Mouse (Mus musculus) liver, embryonic 15.5 days (tissue): Measurements from ENCODE around the gene Tlx3. TPM values are rescaled to one million over a fixed set of nuclear protein-coding genes. Genes with fewer than 3 reads are reported as not detected.

Experiments used
- ATAC-seq: fragments of 200-750 bp; cut with Nextera tagmentation; 2 replicates; pipeline ENCODE4 v1.8.0; 2017; ENCODE audit warnings: moderate number of reproducible peaks, mild to moderate bottlenecking, moderate library complexity; ENCODE audit not compliant: insufficient read depth
- H3K27ac ChIP-seq: fragments of 300-500 bp; sonication (generic); replicated peaks from 2 replicates; pipeline ENCODE4 v1.5.1; 2015; ENCODE audit warnings: mild to moderate bottlenecking, inconsistent platforms
- H3K27me3 ChIP-seq: fragments of 300-500 bp; sonication (generic); 2 replicates; pipeline ENCODE4 v1.6.1; 2015; ENCODE audit warnings: mild to moderate bottlenecking, inconsistent platforms
- H3K36me3 ChIP-seq: fragments of 300-500 bp; sonication (generic); replicated peaks from 2 replicates; pipeline ENCODE4 v1.6.1; 2015; ENCODE audit warnings: moderate library complexity, mild to moderate bottlenecking, inconsistent platforms
- H3K4me1 ChIP-seq: fragments of 300-500 bp; sonication (generic); replicated peaks from 2 replicates; pipeline ENCODE4 v1.6.1; 2015; ENCODE audit warnings: inconsistent platforms
- H3K4me2 ChIP-seq: fragments of 300-500 bp; sonication (generic); 2 replicates; pipeline ENCODE4 v1.6.1; 2015; ENCODE audit warnings: moderate library complexity, mild to moderate bottlenecking, inconsistent platforms
- H3K4me3 ChIP-seq: fragments of 300-500 bp; sonication (generic); replicated peaks from 2 replicates; pipeline ENCODE4 v1.5.1; 2015; ENCODE audit warnings: mild to moderate bottlenecking, inconsistent platforms
- H3K9ac ChIP-seq: fragments of 300-500 bp; sonication (generic); 2 replicates; pipeline ENCODE4 v1.6.1; 2015; ENCODE audit warnings: moderate library complexity, mild to moderate bottlenecking, inconsistent platforms
- H3K9me3 ChIP-seq: fragments of 300-500 bp; sonication (generic); replicated peaks from 2 replicates; pipeline ENCODE4 v1.6.1; 2016; ENCODE audit warnings: inconsistent platforms
- whole genome bisulfite sequencing: fragments of 180-500 bp; shearing (Covaris S2); methylation state at CpG from one replicate; pipeline ENCODE4 v1.1.7; 2015; ENCODE audit warnings: mixed read lengths; ENCODE audit not compliant: insufficient replicate concordance; 5-methylcytosine and 5-hydroxymethylcytosine counted together
- polyA plus RNA-seq: library from polyadenylated mRNA; unstranded; fragments of >200 nt; fragmentation: Nextera tagmentation; extraction: Ambion mirVana; gene quantifications from 2 replicates; pipeline ENCODE4 v1.2.1, GENCODE M21; 2015

Tlx3 gene
- polyA plus RNA-seq, 1 experiment from 2014 or later = not detected

DNA sequence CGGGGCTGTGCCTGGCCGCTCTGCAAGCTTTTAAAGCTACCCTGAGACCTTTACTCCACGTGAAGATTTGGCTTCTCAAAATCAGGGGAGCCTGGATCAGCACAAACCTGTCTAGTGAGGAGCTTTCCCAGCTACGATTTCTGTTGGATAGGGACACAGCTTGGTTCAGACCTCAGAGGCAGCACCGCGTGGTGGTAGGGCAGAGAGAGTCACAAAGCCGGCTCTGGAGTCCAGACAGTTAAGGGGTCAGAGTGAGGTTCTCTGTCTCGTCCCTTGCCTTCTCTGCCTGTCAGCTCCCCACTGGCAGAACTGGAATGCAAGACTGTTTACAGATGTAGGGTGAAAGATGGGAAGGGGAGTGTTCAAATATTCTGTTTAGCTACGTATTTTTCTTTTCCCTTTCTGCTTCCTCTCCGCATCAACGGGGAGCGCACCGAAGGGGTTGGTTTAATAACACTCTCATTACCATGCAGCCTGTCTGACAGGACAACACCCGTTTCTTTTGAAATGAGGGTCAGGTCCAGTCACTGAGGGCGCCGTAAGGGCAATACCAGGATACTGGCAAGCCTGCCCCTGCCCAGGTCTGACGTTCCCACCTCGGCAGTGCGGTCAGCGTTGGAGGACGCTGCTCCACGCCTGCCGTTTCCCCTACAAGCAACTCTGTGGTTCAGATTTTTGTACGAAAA is 6.8 kb downstream of the Tlx3 start:
- WGBS = 10% methylated on average over 24 of the region's 24 CpGs
- peaks cover 13% of the 10 kb centered on the region for H3K4me1 ChIP-seq
- no peaks in the 10 kb centered on the region for H3K9me3 ChIP-seq
- ATAC-seq = no peak
- no peak overlapping the region for H3K4me2 ChIP-seq
- H3K36me3 ChIP-seq = no peaks in the 10 kb centered on the region
- H3K27ac ChIP-seq = no peak overlapping the region
- no peak overlapping the region for H3K9ac ChIP-seq
- no peak overlapping the region for H3K4me3 ChIP-seq
- H3K27me3 ChIP-seq = peaks cover 93% of the 10 kb centered on the region

GRCm38 (mm10) chr11:33195531-33196446 is 7.6 kb downstream of the Tlx3 start:
- Histone ChIP-seq H3K9me3 (no peaks in the 10 kb centered on the region), H3K9ac (no peak overlapping the region), H3K27me3 (peaks cover 93% of the 10 kb centered on the region), H3K36me3 (no peaks in the 10 kb centered on the region), H3K27ac (no peak overlapping the region), H3K4me2 (no peak overlapping the region), H3K4me1 (peaks cover 9% of the 10 kb centered on the region), H3K4me3 (no peak overlapping the region)
- no peak for ATAC-seq
- WGBS = 8% methylated on average over 25 of the region's 25 CpGs

DNA sequence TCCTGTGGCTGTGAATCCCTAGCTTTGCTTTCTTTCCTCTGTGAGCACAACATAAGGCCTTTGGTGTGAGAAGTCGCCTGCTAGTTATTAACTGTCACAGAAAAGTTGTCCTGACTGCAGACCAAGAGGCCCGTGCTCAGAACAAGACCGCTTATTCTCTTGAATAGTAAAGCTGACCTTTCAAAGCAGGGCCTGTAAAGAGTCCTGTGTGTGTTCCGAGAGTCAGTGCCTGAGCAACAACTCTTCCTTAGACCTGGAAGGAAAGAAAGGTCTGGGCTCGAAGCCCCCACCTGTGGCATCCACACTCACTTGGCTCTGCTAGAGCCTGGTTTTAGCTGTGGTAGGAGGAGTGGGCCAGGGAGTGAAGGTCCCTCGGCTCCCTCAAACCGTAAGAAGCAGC is 8.3 kb downstream of the Tlx3 start:
- ATAC-seq = no peak
- 23% methylated on average over 7 of the region's 7 CpGs for WGBS

DNA sequence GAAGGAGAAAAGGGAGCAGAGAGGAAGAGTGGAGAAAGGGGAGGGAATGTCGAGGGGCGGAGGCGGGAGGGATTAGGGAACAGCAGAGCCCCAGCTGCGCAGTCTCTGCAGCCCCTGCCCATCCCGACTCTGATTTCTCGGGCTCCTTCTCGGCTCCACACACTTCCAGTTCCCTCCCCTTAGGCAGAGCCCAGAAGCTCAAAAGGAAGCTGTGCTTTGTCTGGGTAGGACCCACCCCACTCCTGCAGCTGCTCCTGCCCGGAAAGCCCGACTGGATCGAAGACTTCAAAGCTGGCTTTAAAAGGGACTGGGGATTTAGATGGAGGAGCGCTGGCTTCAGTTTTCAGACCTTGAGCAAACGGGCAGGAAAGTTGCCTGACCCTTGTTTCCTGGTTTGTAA is 9.7 kb downstream of the Tlx3 start:
- H3K27ac ChIP-seq = no peak overlapping the region
- no peak overlapping the region for H3K4me2 ChIP-seq
- no peak overlapping the region for H3K9ac ChIP-seq
- peaks cover 72% of the 10 kb centered on the region for H3K27me3 ChIP-seq
- no peak for ATAC-seq
- H3K9me3 ChIP-seq = no peaks in the 10 kb centered on the region
- WGBS = 5% methylated on average over 12 of the region's 12 CpGs
- no peaks in the 10 kb centered on the region for H3K36me3 ChIP-seq
- H3K4me1 ChIP-seq = no peaks in the 10 kb centered on the region
- no peak overlapping the region for H3K4me3 ChIP-seq

More for the DNA sequence above, 8.3 kb downstream of the Tlx3 start:
- H3K27me3 ChIP-seq = peaks cover 86% of the 10 kb centered on the region
- H3K36me3 ChIP-seq = no peaks in the 10 kb centered on the region
- H3K4me2 ChIP-seq = no peak overlapping the region
- no peaks in the 10 kb centered on the region for H3K9me3 ChIP-seq
- peaks cover 2% of the 10 kb centered on the region; the same call in 1 of the 2 replicates for H3K4me1 ChIP-seq
- H3K27ac ChIP-seq = no peak overlapping the region
- H3K4me3 ChIP-seq = no peak overlapping the region
- no peak overlapping the region for H3K9ac ChIP-seq

DNA sequence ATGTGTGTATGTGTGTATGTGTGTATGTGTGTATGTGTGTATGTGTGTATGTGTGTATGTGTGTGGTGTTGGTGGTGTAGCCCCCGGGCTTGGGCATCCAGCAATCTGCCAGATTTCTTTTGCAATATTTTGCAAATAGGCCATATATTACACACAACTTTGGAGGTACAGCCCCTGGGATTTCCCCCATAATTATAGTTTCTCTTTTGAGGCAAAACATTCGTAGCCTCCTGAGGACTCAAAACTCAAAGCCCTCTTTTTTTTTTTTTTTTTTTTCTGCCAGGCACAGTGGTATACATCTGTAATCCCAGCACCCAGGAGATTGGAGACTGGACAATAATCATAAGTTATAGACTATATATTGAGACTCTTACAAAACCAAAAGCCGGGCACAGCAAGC is 21.6 kb downstream of the Tlx3 start:
- 55% methylated on average over 3 of the region's 3 CpGs for WGBS
- Histone ChIP-seq H3K27ac (no peak overlapping the region), H3K4me3 (no peak overlapping the region), H3K9me3 (no peaks in the 10 kb centered on the region), H3K27me3 (peaks cover 44% of the 10 kb centered on the region), H3K9ac (no peak overlapping the region), H3K4me1 (no peaks in the 10 kb centered on the region), H3K36me3 (no peaks in the 10 kb centered on the region), H3K4me2 (no peak overlapping the region)
- ATAC-seq = no peak

- H3K27me3 ChIP-seq = peaks cover 54% of the 10 kb centered on the region
- H3K4me3 ChIP-seq = no peak overlapping the region
- H3K4me2 ChIP-seq = peak overlapping the region; percentile 33; the same call in 1 of the 2 replicates
These were observed 22.7 kb downstream of the Tlx3 start for GRCm38 (mm10) chr11:33180701-33181116.

DNA sequence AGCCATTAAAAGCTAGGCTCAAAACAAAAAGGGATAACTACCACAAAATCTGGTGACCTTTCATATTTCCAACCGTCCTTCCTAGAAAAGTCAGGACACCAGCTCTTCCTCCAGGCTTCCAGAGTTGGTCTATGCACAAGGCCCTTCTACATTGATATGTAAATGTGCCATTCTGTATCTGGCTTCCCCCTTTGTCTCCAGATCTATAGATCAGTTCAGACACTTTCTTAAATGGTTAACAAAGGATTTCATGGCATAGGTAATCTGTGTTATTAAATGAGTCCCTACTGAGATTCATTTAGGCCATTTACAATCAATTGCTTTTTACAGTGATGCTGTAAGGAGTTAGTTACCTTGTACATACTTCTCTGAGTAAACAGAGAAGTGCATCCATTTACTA is 23.6 kb downstream of the Tlx3 start:
- H3K9ac ChIP-seq = no peak overlapping the region
- H3K4me2 ChIP-seq = no peak overlapping the region
- WGBS = 56% methylated on average over 1 of the region's 1 CpGs
- H3K27me3 ChIP-seq = peaks cover 60% of the 10 kb centered on the region
- H3K27ac ChIP-seq = no peak overlapping the region
- no peaks in the 10 kb centered on the region for H3K4me1 ChIP-seq
- ATAC-seq = no peak
- H3K4me3 ChIP-seq = no peak overlapping the region
- no peaks in the 10 kb centered on the region for H3K36me3 ChIP-seq
- H3K9me3 ChIP-seq = no peaks in the 10 kb centered on the region

More at GRCm38 (mm10) chr11:33180701-33181116, 22.7 kb downstream of the Tlx3 start:
- no peaks in the 10 kb centered on the region for H3K4me1 ChIP-seq
- no peak overlapping the region for H3K9ac ChIP-seq
- ATAC-seq = no peak
- H3K27ac ChIP-seq = no peak overlapping the region
- 5% methylated on average over 18 of the region's 18 CpGs for WGBS
- no peaks in the 10 kb centered on the region for H3K36me3 ChIP-seq
- no peaks in the 10 kb centered on the region for H3K9me3 ChIP-seq

GRCm38 (mm10) chr11:33176525-33177245 is 26.7 kb downstream of the Tlx3 start:
- Histone ChIP-seq H3K9ac (no peak overlapping the region), H3K27me3 (peaks cover 70% of the 10 kb centered on the region), H3K4me2 (no peak overlapping the region), H3K9me3 (no peaks in the 10 kb centered on the region), H3K4me3 (no peak overlapping the region), H3K4me1 (no peaks in the 10 kb centered on the region), H3K36me3 (no peaks in the 10 kb centered on the region), H3K27ac (no peak overlapping the region)
- no peak for ATAC-seq
- 28% methylated on average over 20 of the region's 20 CpGs for WGBS

DNA sequence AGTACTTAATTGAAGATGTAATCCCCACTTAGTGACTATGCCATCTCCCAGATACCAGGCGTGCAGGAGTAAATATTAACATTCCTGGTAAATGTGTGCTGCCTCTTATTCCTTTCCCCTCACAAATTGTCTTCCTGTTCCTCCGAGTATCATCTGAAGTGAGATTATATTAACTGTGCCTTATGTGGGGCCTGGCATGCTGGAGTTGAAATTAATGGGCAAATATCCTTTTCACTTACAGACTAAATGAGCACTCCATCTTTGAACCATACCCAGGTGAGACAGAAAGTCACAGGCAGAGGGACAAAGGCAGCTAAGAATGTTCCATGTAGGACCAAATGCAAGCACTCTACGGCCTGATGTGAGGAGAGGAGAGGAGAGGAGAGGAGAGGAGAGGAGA is 27.6 kb downstream of the Tlx3 start:
- no peaks in the 10 kb centered on the region for H3K9me3 ChIP-seq
- no peak for ATAC-seq
- no peak overlapping the region for H3K4me3 ChIP-seq
- H3K4me2 ChIP-seq = no peak overlapping the region
- WGBS = 50% methylated on average over 3 of the region's 3 CpGs
- no peak overlapping the region for H3K27ac ChIP-seq
- no peaks in the 10 kb centered on the region for H3K4me1 ChIP-seq
- H3K27me3 ChIP-seq = peaks cover 71% of the 10 kb centered on the region
- H3K36me3 ChIP-seq = no peaks in the 10 kb centered on the region
- H3K9ac ChIP-seq = no peak overlapping the region

GRCm38 (mm10) chr11:33170489-33170888 is 32.9 kb downstream of the Tlx3 start:
- H3K4me1 ChIP-seq = no peaks in the 10 kb centered on the region
- H3K4me2 ChIP-seq = no peak overlapping the region
- H3K27ac ChIP-seq = no peak overlapping the region
- H3K9ac ChIP-seq = no peak overlapping the region
- 8% methylated on average over 9 of the region's 9 CpGs for WGBS
- no peaks in the 10 kb centered on the region for H3K9me3 ChIP-seq
- H3K36me3 ChIP-seq = no peaks in the 10 kb centered on the region
- peaks cover 44% of the 10 kb centered on the region for H3K27me3 ChIP-seq
- no peak for ATAC-seq
- no peak overlapping the region for H3K4me3 ChIP-seq
